Mouse (Mus musculus) layer of hippocampus, adult 9-11 months (tissue): ENCODE measurements at regions not wholly inside any gene's neighbourhood (a gene's known extent, or its start where the extent isn't known, plus 50 kb on each side); places are given as distances from the start of the nearest gene placed in this dataset.
A peak's percentile ranks its signal among the peaks of the same experiment; 100 is the strongest.

Experiments
- DNase-seq: peaks from one replicate; pipeline ENCODE4 v3.0.0; 2022

DNA sequence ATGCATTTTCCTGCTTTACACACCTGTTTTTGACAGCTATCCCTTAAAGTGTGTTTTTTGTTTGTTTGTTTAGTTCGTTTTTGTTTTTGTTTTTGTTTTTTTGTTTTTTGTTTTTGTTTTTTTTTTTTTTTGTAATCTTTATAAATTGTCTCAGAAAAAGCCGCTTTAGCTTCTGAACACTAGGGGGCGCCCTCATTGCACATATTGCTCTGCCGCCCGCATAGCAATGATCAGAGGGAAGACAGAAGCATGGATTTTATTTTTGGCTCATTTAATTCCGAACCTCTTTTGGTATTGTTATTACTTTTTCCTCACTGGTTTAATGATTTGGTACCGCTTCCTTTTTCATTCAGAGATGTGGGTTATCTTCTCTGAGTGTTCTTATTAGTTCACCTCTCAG is 569.9 kb upstream of the Gm10800 start:
- peak; percentile 12 for DNase-seq
